Mouse (Mus musculus) activated CD4-positive, CD25-positive, alpha-beta regulatory T cell, adult 4 months (primary cell): Measurements from ENCODE around the gene Klhl24. TPM values are rescaled to one million over a fixed set of nuclear protein-coding genes. Genes with fewer than 3 reads are reported as not detected.

ENCODE experiments used
- ATAC-seq: one replicate; pipeline ENCODE4 v1.8.0; 2017
- polyA plus RNA-seq, 2 experiments: library from polyadenylated mRNA; unstranded; fragments of 100-300 nt; shearing (Covaris generic); gene quantifications; one replicate each; pipeline ENCODE4 v1.2.1; 2017

Gene Klhl24
- polyA plus RNA-seq, 2 experiments from 2014 or later, result 24.3 to 29.0 TPM

- no peak for ATAC-seq
Measured at GRCm38 (mm10) chr16:20151991-20152390, 54.6 kb downstream of the Klhl24 start.

GRCm38 (mm10) chr16:20153742-20154141 lies 56.4 kb downstream of the Klhl24 start:
- ATAC-seq, result no peak

- ATAC-seq, result no peak
Measured at GRCm38 (mm10) chr16:20160130-20160529, 62.8 kb downstream of the Klhl24 start.

- ATAC-seq, result no peak
Measured at GRCm38 (mm10) chr16:20169071-20169470, 71.7 kb downstream of the Klhl24 start.

- no peak for ATAC-seq
Measured at GRCm38 (mm10) chr16:20169471-20170106, 72.2 kb downstream of the Klhl24 start.

Other genes starting within 250 kb of the Klhl24 start
- 100 to 1,000 TPM; 231 to 315 TPM for gene Klhl6, start 114.5 kb upstream of the Klhl24 start, polyA plus RNA-seq
- gene Yeats2, start 43.5 kb downstream of the Klhl24 start, polyA plus RNA-seq, result 1 to 10 TPM; 6.7 to 6.9 TPM
- under 1 TPM in 1 of 2 experiments, not detected in 1; 0.14 TPM for gene Map6d1, start 143.8 kb downstream of the Klhl24 start, polyA plus RNA-seq
- gene Parl, start 204.8 kb downstream of the Klhl24 start, polyA plus RNA-seq, result 10 to 100 TPM; 72.4 to 74.6 TPM
- gene Cyp2ab1, start 227.9 kb downstream of the Klhl24 start, polyA plus RNA-seq, result not detected